ENCODE assay signal across 8 mouse cellular contexts in genomic region chr4:152107971-152108509, GRCm38 (mm10). TPM values are rescaled to one million over a fixed set of nuclear protein-coding genes. Genes with fewer than 3 reads are reported as not detected.
DNase-seq lines count a peak whose midpoint lies in the region; ATAC-seq lines count a peak whose summit lies in the region.

No protein-coding gene starts in this region.

- peak overlapping the region; percentile 75 for H3K4me2 ChIP-seq in intestine, embryonic 14.5 days (ENCODE audit: low read length)

- peaks cover 6% of the 10 kb centered on the region for H3K4me1 ChIP-seq in intestine, embryonic 14.5 days (replicated peaks; ENCODE audit: control insufficient read depth, insufficient read depth, low read length)

- DNase-seq in cerebellum, adult 8-10 months, result no peak
- peak; percentile 79 for DNase-seq in adrenal gland, postnatal 25 days
- peak; percentile 92 for DNase-seq in intestine, embryonic 14.5 days (ENCODE audit: low spot score)
- DNase-seq in left cerebral cortex, postnatal 4 days, result peak; percentile 80
- DNase-seq in skeletal muscle tissue, adult 2 months (ENCODE audit: low read depth, low spot score), result peak; percentile 44

- H3K4me3 ChIP-seq in intestine, embryonic 14.5 days (ENCODE audit: low read depth, low read length), result peak overlapping the region; percentile 33

- ATAC-seq in cerebellum, adult (ENCODE audit: insufficient number of reproducible peaks, low FRiP score, low TSS enrichment), result 0 out of 2 replicates have a peak, but pooled peaks have one; percentile 31
- peak; percentile 39 for ATAC-seq in erythroblast, adult 5-6 weeks (replicated peaks; ENCODE audit: low FRiP score, poor library complexity, severe bottlenecking)
- ATAC-seq in intestine, embryonic 14.5 days (replicated peaks; ENCODE audit: low FRiP score, low TSS enrichment, low read depth), result peak; percentile 94
- ATAC-seq in megakaryocyte-erythroid progenitor cell, adult 5-6 weeks (replicated peaks; ENCODE audit: low FRiP score, low TSS enrichment, poor library complexity, severe bottlenecking), result peak; percentile 21; the same call in 1 of the 2 replicates

- H3K36me3 ChIP-seq in intestine, embryonic 14.5 days (ENCODE audit: control insufficient read depth, insufficient read depth, low read length), result peaks cover 63% of the 10 kb centered on the region

- H3K27me3 ChIP-seq in intestine, embryonic 14.5 days (replicated peaks; ENCODE audit: control insufficient read depth, insufficient read depth, low read length), result 0 out of 2 replicates have a peak, but pooled peaks cover 2% of the 10 kb centered on the region

- 0 out of 2 replicates have a peak overlapping the region, but pooled peaks have one; percentile 32 for H3K9ac ChIP-seq in intestine, embryonic 14.5 days (ENCODE audit: low read length)

- peak overlapping the region; percentile 62; the same call in 1 of the 2 replicates for H3K27ac ChIP-seq in intestine, embryonic 14.5 days (ENCODE audit: low read depth)

- 16% methylated on average over 30 of the region's 30 CpGs for WGBS in intestine, embryonic 14.5 days

- intact Hi-C loops in left cerebral cortex, postnatal 4 days (cut with DNase I), result no loop called here

- H3K9me3 ChIP-seq in intestine, embryonic 14.5 days (ENCODE audit: control insufficient read depth, low read length), result no peaks in the 10 kb centered on the region

RNA-seq across cellular contexts. Expression of gene Tnfrsf25, which starts 7.7 kb away (rescaled TPM):
- total RNA-seq in adrenal gland, postnatal 25 days (2021), result 1.5 and 2.0 TPM in 2 replicates
- not detected in 2 replicates for total RNA-seq in erythroblast, adult 5-6 weeks (2015; ENCODE audit: low replicate concordance)
- not detected in 2 replicates for total RNA-seq in erythroblast, adult 5-6 weeks (2017; ENCODE audit: low replicate concordance)
- polyA plus RNA-seq in intestine, embryonic 14.5 days (2014; fragmentation: Nextera tagmentation; extraction: Ambion mirVana), result 0.97 and 0.98 TPM in 2 replicates
- total RNA-seq in left cerebral cortex, postnatal 4 days (2021), result 1 to 10 TPM; 2.3 to 2.6 TPM
- total RNA-seq in megakaryocyte-erythroid progenitor cell, adult 5-6 weeks (2014; fragmentation: Nextera tagmentation), result not detected in 2 replicates
- not detected in 2 replicates for total RNA-seq in megakaryocyte-erythroid progenitor cell, adult 5-6 weeks (2017)

RNA-seq across cellular contexts. Expression of gene Plekhg5, which starts 35.7 kb away (rescaled TPM):
- total RNA-seq in adrenal gland, postnatal 25 days (2021), result 12.9 and 15.6 TPM in 2 replicates
- 0.42 TPM in 1 of 2 replicates, not detected in the other for total RNA-seq in erythroblast, adult 5-6 weeks (2015; ENCODE audit: low replicate concordance)
- total RNA-seq in erythroblast, adult 5-6 weeks (2017; ENCODE audit: low replicate concordance), result 1.4 and 2.0 TPM in 2 replicates
- polyA plus RNA-seq in intestine, embryonic 14.5 days (2014; fragmentation: Nextera tagmentation; extraction: Ambion mirVana), result 9.0 and 9.2 TPM in 2 replicates
- 10 to 100 TPM; 21.2 to 25.7 TPM for total RNA-seq in left cerebral cortex, postnatal 4 days (2021)
- total RNA-seq in megakaryocyte-erythroid progenitor cell, adult 5-6 weeks (2014; fragmentation: Nextera tagmentation), result 8.9 and 15.6 TPM in 2 replicates
- 6.8 and 7.1 TPM in 2 replicates for total RNA-seq in megakaryocyte-erythroid progenitor cell, adult 5-6 weeks (2017)

RNA-seq across cellular contexts. Expression of gene Espn, which starts 44.1 kb away (rescaled TPM):
- total RNA-seq in adrenal gland, postnatal 25 days (2021), result 1.2 TPM in 2 replicates
- not detected in 2 replicates for total RNA-seq in erythroblast, adult 5-6 weeks (2015; ENCODE audit: low replicate concordance)
- total RNA-seq in erythroblast, adult 5-6 weeks (2017; ENCODE audit: low replicate concordance), result 0.34 and 0.42 TPM in 2 replicates
- polyA plus RNA-seq in intestine, embryonic 14.5 days (2014; fragmentation: Nextera tagmentation; extraction: Ambion mirVana), result 22.8 and 24.2 TPM in 2 replicates
- under 1 TPM in 1 of 2 experiments, not detected in 1; 0.46 TPM for total RNA-seq in left cerebral cortex, postnatal 4 days (2021)
- 2.9 and 5.7 TPM in 2 replicates for total RNA-seq in megakaryocyte-erythroid progenitor cell, adult 5-6 weeks (2014; fragmentation: Nextera tagmentation)
- total RNA-seq in megakaryocyte-erythroid progenitor cell, adult 5-6 weeks (2017), result 2.2 and 3.1 TPM in 2 replicates

RNA-seq across cellular contexts. Expression of gene Hes2, which starts 50.6 kb away (rescaled TPM):
- not detected in 2 replicates for total RNA-seq in adrenal gland, postnatal 25 days (2021)
- total RNA-seq in erythroblast, adult 5-6 weeks (2015; ENCODE audit: low replicate concordance), result not detected in 2 replicates
- not detected in 2 replicates for total RNA-seq in erythroblast, adult 5-6 weeks (2017; ENCODE audit: low replicate concordance)
- not detected in 2 replicates for polyA plus RNA-seq in intestine, embryonic 14.5 days (2014; fragmentation: Nextera tagmentation; extraction: Ambion mirVana)
- total RNA-seq in left cerebral cortex, postnatal 4 days (2021), result not detected
- total RNA-seq in megakaryocyte-erythroid progenitor cell, adult 5-6 weeks (2014; fragmentation: Nextera tagmentation), result 0.35 TPM in 1 of 2 replicates, not detected in the other
- total RNA-seq in megakaryocyte-erythroid progenitor cell, adult 5-6 weeks (2017), result not detected in 2 replicates

Comparison
In these comparisons a context has a peak if more than half of its experiments do, and no peak if none do; other contexts are left out.
1. ATAC-seq: peak in every context shown above with its lines; median percentile 94 in intestine, embryonic 14.5 days; 39 in erythroblast, adult 5-6 weeks; 31 in cerebellum, adult; 21 in megakaryocyte-erythroid progenitor cell, adult 5-6 weeks.